Mouse (Mus musculus) gastrocnemius, postnatal 25 days (tissue): ENCODE results near the gene Tbata. TPM values are rescaled to one million over a fixed set of nuclear protein-coding genes. Genes with fewer than 3 reads are reported as not detected.

Experiments used
- DNase-seq: peaks from one replicate; pipeline ENCODE4 v3.0.0; 2022
- microRNA-seq, 2 experiments: library from miRNA; unstranded; fragments of <30 nt; microRNA quantifications; one replicate each; pipeline ENCODE4 v1.2.0; 2021; ENCODE audit warnings: borderline replicate concordance in 2 of 2
- total RNA-seq, 2 experiments: library from RNA; stranded (reverse); gene quantifications; 1 replicate in 1 of 2; 2 replicates in 1 of 2; pipeline ENCODE4 v1.2.3; 2021

Tbata gene
- total RNA-seq, 2 experiments from 2014 or later: not detected

GRCm38 (mm10) chr10:61211105-61211504 lies 39.4 kb downstream of the Tbata start:
- no peak for DNase-seq

- DNase-seq: no peak
Measured at GRCm38 (mm10) chr10:61211743-61212142, 40.0 kb downstream of the Tbata start.

GRCm38 (mm10) chr10:61212817-61213216 lies 41.1 kb downstream of the Tbata start:
- DNase-seq: no peak

GRCm38 (mm10) chr10:61215658-61216057 lies 43.9 kb downstream of the Tbata start:
- no peak for DNase-seq

- DNase-seq: no peak
Measured at GRCm38 (mm10) chr10:61216163-61216562, 44.4 kb downstream of the Tbata start.

GRCm38 (mm10) chr10:61219318-61219717 lies 47.6 kb downstream of the Tbata start:
- no peak for DNase-seq

- no peak for DNase-seq
Measured at GRCm38 (mm10) chr10:61225694-61226093, 53.9 kb downstream of the Tbata start.

- DNase-seq: no peak
Measured at GRCm38 (mm10) chr10:61226784-61227396, 55.1 kb downstream of the Tbata start.

GRCm38 (mm10) chr10:61231756-61232155 lies 60.0 kb downstream of the Tbata start:
- no peak for DNase-seq

GRCm38 (mm10) chr10:61232858-61233567 lies 61.3 kb downstream of the Tbata start:
- DNase-seq: peak; percentile 61

GRCm38 (mm10) chr10:61234319-61234718 lies 62.6 kb downstream of the Tbata start:
- no peak for DNase-seq

GRCm38 (mm10) chr10:61235677-61236267 lies 64.0 kb downstream of the Tbata start:
- no peak for DNase-seq

GRCm38 (mm10) chr10:61236683-61237390 lies 65.1 kb downstream of the Tbata start:
- DNase-seq: no peak

- DNase-seq: no peak
Measured at GRCm38 (mm10) chr10:61237391-61237785, 65.6 kb downstream of the Tbata start.

Small RNA genes within 50 kb of the gene (microRNA-seq; reads per million reads assigned to microRNA genes)
- gene Gm44308: 0 reads per million in 2 experiments

Other genes starting within 250 kb of the Tbata start
- gene Pcbd1, start 82.6 kb upstream of the Tbata start, total RNA-seq: under 1 TPM; 0.49 to 0.72 TPM
- gene Sgpl1, start 24.3 kb upstream of the Tbata start, total RNA-seq: 1 to 10 TPM; 6.9 to 7.2 TPM
- 1 to 10 TPM; 2.1 to 2.4 TPM for gene Adamts14, start 101.5 kb downstream of the Tbata start, total RNA-seq
- gene Prf1, start 125.9 kb downstream of the Tbata start, total RNA-seq: not detected
- 1 to 10 TPM; 3.8 to 9.8 TPM for gene Pald1, start 211.6 kb downstream of the Tbata start, total RNA-seq
- not detected for gene Nodal, start 246.0 kb downstream of the Tbata start, total RNA-seq